Mouse (Mus musculus) NIH3T3 (cell line): Measurements from ENCODE around the gene Serpinb9.
"Not testable (repeated sequence)": the region's sequence is repeated elsewhere in the genome, so short reads cannot be mapped to it uniquely, and the experiment has no call there.

ENCODE experiments used
- DNase-seq: peaks from one replicate; pipeline ENCODE4 v3.0.0-alpha.2; 2012; ENCODE audit warnings: low read depth

Gene Serpinb9

DNA sequence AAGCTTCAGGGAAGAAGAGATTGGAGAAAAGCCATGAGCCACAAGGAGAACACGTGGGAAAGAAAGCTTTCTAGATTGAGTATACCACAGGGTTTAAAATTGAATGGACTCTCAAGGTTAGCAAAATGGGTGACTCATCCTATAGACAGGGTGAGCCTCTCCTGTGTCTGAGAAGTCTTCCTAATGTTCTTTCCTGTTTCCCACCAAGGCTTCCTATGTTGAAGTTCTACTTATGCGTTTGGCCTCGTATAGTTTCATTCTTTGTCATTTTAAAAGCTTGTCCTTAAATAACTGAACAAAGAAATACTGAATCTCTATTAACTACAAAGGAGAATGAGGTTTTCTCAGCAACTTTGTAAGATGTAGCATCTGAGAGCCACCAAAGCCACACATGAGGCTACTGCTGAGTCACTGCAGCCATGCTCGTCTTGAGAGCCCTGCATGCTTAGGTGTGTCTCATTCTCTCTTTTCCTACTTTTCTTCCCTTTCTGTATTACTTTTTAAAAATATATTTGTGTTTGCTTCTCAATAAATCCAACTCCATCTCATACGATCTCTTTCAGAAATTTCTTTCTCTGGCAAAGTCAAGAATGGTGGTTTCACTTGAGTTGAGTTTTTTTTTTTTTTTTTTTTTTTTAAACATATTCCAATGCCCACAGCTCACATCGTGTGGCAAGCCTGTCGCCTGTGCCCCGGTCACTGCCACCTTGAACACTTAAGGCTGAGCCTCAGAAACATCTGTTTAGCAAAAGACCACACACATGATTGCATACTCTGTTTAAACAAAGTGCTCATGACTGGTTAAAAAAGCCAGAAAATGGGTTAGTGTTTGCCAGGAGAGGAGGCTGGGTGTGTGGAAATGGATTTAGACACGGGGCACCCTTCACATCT lies 718 bp downstream of the Serpinb9 start:
- peak; percentile 18 for DNase-seq

- peak; percentile 88 for DNase-seq
These were observed 1.5 kb downstream of the Serpinb9 start for GRCm38 (mm10) chr13:33004414-33005105.

- DNase-seq: no peak
These were observed 2.5 kb downstream of the Serpinb9 start for GRCm38 (mm10) chr13:33005501-33006075.

- DNase-seq: no peak
These were observed 3.5 kb downstream of the Serpinb9 start for GRCm38 (mm10) chr13:33006555-33006954.

DNA sequence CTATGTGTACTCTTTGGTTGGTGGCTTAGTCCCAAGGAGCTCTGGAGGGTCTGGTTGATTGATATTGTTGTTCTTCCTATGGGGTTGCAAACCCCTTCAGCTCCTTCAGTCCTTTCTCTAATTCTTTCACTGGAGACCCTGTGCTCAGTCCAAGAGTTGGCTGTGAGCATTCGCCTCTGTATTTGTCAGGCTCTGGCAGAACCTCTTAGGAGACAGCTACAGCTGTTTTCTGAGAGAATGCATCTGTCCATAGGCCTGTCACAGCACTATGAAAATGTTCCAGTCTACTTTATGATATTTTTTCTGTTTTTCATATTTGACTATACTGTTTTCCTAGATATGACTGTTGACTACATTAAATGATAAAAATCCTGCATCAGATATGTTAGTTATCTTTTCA lies 9.3 kb downstream of the Serpinb9 start:
- no peak for DNase-seq

DNA sequence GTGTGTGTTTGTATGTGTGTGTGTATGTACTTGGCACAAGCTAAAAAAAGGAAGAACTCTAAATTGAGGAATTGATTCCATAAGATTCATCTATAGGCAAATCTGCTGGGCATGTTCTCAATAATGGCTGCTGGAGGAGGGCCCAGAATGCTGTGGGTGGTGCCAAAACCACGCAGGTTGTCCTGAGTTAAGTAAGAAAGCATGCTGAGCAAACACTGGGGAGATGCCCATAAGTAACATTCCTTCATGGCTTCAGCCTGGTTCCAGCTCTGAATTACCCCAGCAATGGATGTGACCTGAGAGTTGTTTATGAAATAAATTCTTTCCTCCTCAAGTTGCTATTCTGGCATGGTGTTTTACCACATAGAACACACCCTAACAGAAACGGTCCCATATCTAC lies 10.2 kb downstream of the Serpinb9 start:
- DNase-seq: peak; percentile 69

GRCm38 (mm10) chr13:33022371-33022770 lies 19.3 kb downstream of the Serpinb9 start:
- DNase-seq: no peak

DNA sequence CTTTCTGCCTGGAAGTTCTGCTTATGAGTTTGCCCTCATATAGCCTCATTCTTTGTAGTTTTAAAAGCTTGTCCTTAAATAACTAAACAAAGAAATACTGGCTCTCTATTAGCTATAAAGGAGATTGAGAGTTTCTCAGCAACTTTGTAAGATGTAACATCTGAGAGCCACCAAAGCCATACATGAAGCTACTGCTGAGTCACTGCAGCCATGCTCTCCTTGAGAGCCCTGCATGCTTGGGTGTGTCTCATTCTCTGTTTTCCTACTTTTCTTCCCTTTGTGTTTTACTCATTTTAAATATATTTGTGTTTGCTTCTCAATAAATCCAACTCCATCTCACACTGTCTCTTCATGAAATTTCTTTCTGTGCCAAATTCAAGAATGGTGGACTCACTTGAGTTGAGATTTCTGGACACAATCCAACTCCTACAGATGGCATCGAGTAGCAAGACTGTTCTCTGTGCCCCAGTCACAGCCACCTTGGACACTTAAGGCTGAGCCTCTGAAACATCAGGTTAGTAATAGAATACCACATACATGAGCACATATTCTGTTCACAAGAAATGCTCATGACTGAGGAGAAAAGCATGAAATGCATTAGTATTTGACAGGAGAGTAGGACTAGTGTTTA lies 23.5 kb downstream of the Serpinb9 start:
- no peak for DNase-seq

GRCm38 (mm10) chr13:33027244-33027643 lies 24.2 kb downstream of the Serpinb9 start, which contains the start of gene Serpinb9b:
TSS of gene Serpinb9b (plus strand) at chr13:33027416.
- no peak for DNase-seq

GRCm38 (mm10) chr13:33028146-33028545 lies 25.1 kb downstream of the Serpinb9 start:
- no peak for DNase-seq

GRCm38 (mm10) chr13:33028550-33028949 lies 25.5 kb downstream of the Serpinb9 start:
- peak; percentile 68 for DNase-seq

DNA sequence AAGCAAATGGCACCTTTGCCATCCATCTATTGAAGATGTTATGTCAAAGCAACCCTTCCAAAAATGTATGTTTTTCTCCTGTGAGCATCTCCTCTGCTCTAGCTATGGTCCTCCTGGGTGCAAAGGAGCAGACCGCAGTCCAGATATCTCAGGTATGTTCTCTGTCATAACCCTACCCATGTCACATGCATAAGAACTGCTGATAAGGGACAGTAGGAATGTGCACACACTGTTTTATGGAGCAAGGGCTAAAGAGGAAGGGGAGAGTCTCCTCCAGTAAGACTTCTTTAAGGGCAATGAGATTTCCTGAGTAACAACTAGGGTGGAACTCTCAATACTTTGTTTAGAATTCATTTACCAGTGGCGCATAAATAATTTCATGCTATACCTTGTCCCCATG lies 26.4 kb downstream of the Serpinb9 start:
- not testable (repeated sequence) for DNase-seq

- DNase-seq: peak; percentile 36
These were observed 27.2 kb downstream of the Serpinb9 start for GRCm38 (mm10) chr13:33030281-33030680.

- peak; percentile 48 for DNase-seq
These were observed 32.5 kb downstream of the Serpinb9 start for GRCm38 (mm10) chr13:33035506-33035905.

DNA sequence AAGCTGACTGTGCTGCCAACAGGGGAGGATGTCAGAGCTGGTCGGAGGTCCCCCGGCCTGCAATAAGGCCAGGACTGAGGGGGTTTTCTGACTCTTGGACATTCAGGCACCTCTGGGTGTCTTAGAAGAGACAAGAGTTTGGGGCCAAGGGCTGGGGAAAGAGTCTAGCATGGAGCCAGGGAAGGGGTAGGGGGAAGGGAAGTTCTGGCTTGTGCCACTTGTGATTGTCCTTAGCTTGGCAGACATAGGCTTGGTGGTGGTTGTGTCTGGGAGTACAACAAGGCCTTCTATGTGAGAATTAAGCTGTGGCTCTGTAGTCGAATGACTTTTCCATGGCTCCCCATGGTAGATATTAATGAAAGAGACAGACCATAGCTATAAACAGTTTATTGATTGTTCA lies 40.5 kb downstream of the Serpinb9 start:
- no peak for DNase-seq

- DNase-seq: no peak
These were observed 44.2 kb downstream of the Serpinb9 start for GRCm38 (mm10) chr13:33047234-33047633.

DNA sequence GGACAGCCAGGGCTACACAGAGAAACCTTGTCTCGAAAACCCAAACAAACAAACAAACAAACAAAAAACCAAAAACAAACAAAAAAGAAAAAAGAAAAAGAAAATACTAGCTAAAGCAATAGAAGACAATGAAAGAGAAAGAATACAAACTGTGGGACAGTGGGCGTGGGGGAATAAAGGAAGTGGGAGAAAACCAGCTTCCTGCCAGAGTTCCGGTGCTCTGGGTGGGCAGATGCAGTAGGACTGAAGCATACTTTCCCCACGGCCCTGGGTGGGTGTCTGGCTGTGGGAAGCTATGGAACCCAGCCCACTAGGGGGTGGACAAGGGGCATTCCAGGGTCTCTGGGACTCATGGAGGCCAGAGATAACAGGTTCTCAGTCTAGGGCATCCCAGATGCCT lies 45.1 kb downstream of the Serpinb9 start:
- no peak for DNase-seq

DNA sequence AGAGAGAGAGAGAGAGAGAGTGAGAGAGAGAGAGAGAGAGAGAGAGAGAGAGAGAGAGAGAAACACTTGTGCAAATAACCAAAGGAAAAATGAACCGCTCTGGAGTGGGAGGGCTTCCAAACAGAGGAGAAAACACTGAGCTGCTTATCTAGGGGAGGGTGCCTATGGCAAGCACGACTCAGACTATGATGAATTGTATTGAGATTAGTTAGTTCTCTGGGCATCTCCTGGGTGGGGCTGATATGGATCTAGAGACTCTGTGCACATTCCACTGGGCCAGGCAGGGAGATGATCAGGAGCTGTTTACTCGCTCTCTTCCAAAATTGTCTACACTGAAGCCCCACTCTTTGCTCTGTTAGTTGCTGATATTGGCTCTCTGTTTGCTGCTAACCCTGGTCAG lies 48.6 kb downstream of the Serpinb9 start:
- peak; percentile 57 for DNase-seq

DNA sequence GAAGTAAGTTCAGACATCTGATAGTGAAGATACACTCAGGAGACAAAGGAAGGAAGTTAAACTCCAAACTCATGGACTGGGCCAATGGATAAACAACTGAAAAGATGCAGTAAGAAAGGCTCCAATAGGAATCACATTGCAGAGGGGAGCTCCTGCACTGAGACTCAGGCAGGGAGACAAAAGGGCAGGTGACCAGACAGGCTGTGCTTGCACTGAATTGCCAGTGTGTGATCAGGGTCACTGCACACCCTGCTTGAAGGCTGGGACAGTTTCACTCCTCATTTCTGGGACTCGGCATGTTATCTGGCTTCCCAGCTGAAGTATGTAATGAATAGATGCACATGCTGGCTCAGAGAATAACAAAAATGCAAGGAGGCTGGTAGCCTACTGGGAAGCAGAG lies 60.0 kb downstream of the Serpinb9 start:
- DNase-seq: no peak
